Mouse (Mus musculus) ES-E14 (cell line): ENCODE measurements around the gene Spsb3.

Experiments
- CHD2 ChIP-seq: IDR thresholded peaks from 2 replicates; pipeline ENCODE4 v1.6.1; 2014; ENCODE audit warnings: mild to moderate bottlenecking, low read depth, low read length, inconsistent platforms
- MAFK ChIP-seq: IDR thresholded peaks from 2 replicates; pipeline ENCODE4 v1.6.1; 2014; ENCODE audit warnings: mild to moderate bottlenecking, low read depth, low read length, inconsistent platforms; ENCODE audit not compliant: insufficient read depth
- ZC3H11A ChIP-seq: IDR thresholded peaks from 2 replicates; pipeline ENCODE4 v1.6.1; 2012; ENCODE audit warnings: low read depth, mild to moderate bottlenecking, inconsistent platforms, low read length, borderline replicate concordance
- ZNF384 ChIP-seq: IDR thresholded peaks from 2 replicates; pipeline ENCODE4 v1.6.1; 2012; ENCODE audit warnings: low read depth, low read length, inconsistent platforms

GRCm38 (mm10) chr17:24896241-24896992, 10.0 kb downstream of the Spsb3 start, which contains the start of gene Nme3:
- no peak for TF ChIP-seq CHD2
- no peak for TF ChIP-seq ZC3H11A
- TF ChIP-seq MAFK, result no peak
- TF ChIP-seq ZNF384, result no peak
